Mouse (Mus musculus): ENCODE data around the gene Trpm3. TPM values are rescaled to one million over a fixed set of nuclear protein-coding genes. Genes with fewer than 3 reads are reported as not detected.
A peak's percentile ranks its signal among the peaks of the same experiment; 100 is the strongest.

The Trpm3 gene
- polyA plus RNA-seq, 1 experiment: 0.22 TPM

DNA sequence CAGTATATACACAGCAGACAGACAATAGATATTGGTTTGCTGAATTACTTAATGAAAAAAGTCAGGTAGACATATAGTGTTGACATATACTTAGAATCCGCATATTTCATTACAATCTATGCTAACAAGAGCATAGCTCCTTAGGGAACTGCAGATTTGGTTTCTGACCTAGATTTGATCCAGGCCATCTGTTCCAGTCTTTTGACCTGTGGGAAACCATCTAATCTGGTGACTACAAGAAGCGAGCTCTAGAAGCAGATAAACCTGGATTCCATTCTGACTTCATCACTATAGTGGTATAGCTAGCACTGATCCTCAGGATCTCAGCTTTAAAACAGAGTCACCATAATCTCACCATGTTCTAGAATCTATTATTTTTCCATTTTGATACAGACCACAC lies 665.5 kb downstream of the Trpm3 start:
- no peak overlapping the region for H3K4me3 ChIP-seq (ENCODE audit: low read depth, low read length)
- H3K4me1 ChIP-seq (ENCODE audit: control insufficient read depth, insufficient read depth, low read length): no peaks in the 10 kb centered on the region

DNA sequence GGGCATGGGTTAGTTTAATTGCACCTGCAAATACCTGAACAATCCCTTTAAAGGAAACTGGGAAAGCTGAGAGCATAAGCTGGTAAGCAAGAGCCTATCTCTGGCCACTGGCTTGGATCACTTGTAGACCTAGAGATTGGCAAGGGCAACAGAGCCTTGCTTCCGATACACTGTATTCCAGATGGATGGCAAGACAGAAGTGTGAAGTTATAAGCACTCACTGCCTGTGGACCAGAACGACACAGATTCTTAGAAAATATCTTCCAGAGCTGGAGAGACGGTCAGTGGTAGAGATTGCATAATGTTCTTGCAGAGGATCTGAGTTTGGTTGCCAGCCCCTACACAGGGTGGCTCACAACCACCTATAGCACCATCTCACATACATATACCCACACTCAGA lies 671.4 kb downstream of the Trpm3 start:
- TF ChIP-seq CTCF (IDR thresholded peaks at IDR 0.05; ENCODE audit: low read depth, low read length) (no peak), EP300 (IDR thresholded peaks at IDR 0.05; ENCODE audit: insufficient read depth, low read depth, low read length) (no peak), POLR2A (IDR thresholded peaks at IDR 0.05; ENCODE audit: insufficient read depth, low read length) (no peak)
- Histone ChIP-seq H3K27ac (ENCODE audit: insufficient read depth, low read length) (no peak overlapping the region), H3K9me3 (replicated peaks; ENCODE audit: control insufficient read depth, insufficient read depth, low read length, poor library complexity, severe bottlenecking) (no peaks in the 10 kb centered on the region), H3K4me3 (ENCODE audit: low read depth, low read length) (no peak overlapping the region), H3K9ac (ENCODE audit: low read depth, poor library complexity, severe bottlenecking) (no peak overlapping the region), H3K36me3 (ENCODE audit: control insufficient read depth, insufficient read depth, low read length, poor library complexity, severe bottlenecking) (no peaks in the 10 kb centered on the region), H3K27me3 (ENCODE audit: control insufficient read depth, insufficient read depth, low read length, poor library complexity, severe bottlenecking) (no peaks in the 10 kb centered on the region; the same call in 1 of the 2 replicates), H3K4me1 (ENCODE audit: control insufficient read depth, insufficient read depth, low read length) (no peaks in the 10 kb centered on the region)

More for the DNA sequence above, 665.5 kb downstream of the Trpm3 start:
- H3K9ac ChIP-seq (ENCODE audit: low read depth, poor library complexity, severe bottlenecking): no peak overlapping the region
- no peak for TF ChIP-seq POLR2A (IDR thresholded peaks at IDR 0.05; ENCODE audit: insufficient read depth, low read length)
- no peak for TF ChIP-seq EP300 (IDR thresholded peaks at IDR 0.05; ENCODE audit: insufficient read depth, low read depth, low read length)
- no peak for TF ChIP-seq CTCF (IDR thresholded peaks at IDR 0.05; ENCODE audit: low read depth, low read length)
- H3K27ac ChIP-seq (ENCODE audit: insufficient read depth, low read length): no peak overlapping the region
- no peaks in the 10 kb centered on the region for H3K36me3 ChIP-seq (ENCODE audit: control insufficient read depth, insufficient read depth, low read length, poor library complexity, severe bottlenecking)
- H3K9me3 ChIP-seq (replicated peaks; ENCODE audit: control insufficient read depth, insufficient read depth, low read length, poor library complexity, severe bottlenecking): no peaks in the 10 kb centered on the region
- no peaks in the 10 kb centered on the region; the same call in 1 of the 2 replicates for H3K27me3 ChIP-seq (ENCODE audit: control insufficient read depth, insufficient read depth, low read length, poor library complexity, severe bottlenecking)

DNA sequence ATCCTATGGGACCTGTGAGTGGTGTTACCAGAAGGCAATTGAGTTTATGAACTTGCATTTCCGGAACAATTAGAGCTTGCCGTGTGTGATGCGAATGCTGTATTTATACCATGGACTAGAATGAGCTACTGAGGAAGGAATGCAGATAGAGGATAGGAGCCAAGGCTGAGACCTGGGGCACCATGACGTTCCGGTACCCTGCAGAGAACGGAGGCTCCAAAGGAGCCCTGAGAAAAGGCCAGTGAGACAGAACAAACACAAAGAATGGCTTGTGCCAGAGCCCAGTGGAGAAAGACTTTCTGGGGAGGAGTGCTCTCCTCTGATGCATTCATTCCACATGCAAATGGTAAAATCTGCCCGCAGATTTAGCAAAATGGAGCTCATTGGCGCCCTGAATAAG lies 682.9 kb downstream of the Trpm3 start:
- no peak for TF ChIP-seq CTCF (IDR thresholded peaks at IDR 0.05; ENCODE audit: low read depth, low read length)
- TF ChIP-seq POLR2A (IDR thresholded peaks at IDR 0.05; ENCODE audit: insufficient read depth, low read length): no peak
- TF ChIP-seq EP300 (IDR thresholded peaks at IDR 0.05; ENCODE audit: insufficient read depth, low read depth, low read length): no peak
- Histone ChIP-seq H3K4me1 (ENCODE audit: control insufficient read depth, insufficient read depth, low read length) (no peaks in the 10 kb centered on the region), H3K4me3 (ENCODE audit: low read depth, low read length) (no peak overlapping the region), H3K9ac (ENCODE audit: low read depth, poor library complexity, severe bottlenecking) (no peak overlapping the region), H3K9me3 (replicated peaks; ENCODE audit: control insufficient read depth, insufficient read depth, low read length, poor library complexity, severe bottlenecking) (no peaks in the 10 kb centered on the region), H3K27ac (ENCODE audit: insufficient read depth, low read length) (no peak overlapping the region), H3K36me3 (ENCODE audit: control insufficient read depth, insufficient read depth, low read length, poor library complexity, severe bottlenecking) (no peaks in the 10 kb centered on the region), H3K27me3 (ENCODE audit: control insufficient read depth, insufficient read depth, low read length, poor library complexity, severe bottlenecking) (no peaks in the 10 kb centered on the region)

DNA sequence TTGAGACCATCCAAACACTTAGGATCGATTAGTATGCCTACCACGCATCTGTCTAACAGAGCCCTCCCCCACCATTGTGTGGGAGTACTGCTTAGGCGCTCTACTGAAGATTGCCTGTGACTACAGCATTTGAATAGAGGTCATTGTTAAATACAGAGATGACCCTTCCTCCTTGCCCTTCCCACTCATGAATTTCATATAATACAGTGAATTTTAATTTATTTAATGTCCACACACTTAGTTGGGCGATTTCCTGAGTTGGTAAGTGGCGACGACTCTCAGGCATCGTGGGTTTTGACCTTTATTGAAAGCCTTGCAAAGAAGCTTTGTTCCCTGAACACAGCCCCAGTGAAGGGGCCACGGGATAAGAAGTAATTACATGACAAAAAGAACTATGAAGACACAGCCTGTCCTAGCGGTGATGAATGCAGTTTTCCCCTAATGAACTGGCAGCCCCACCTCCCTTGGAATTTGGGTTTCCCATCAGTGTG lies 684.7 kb downstream of the Trpm3 start:
- Histone ChIP-seq H3K27me3 (ENCODE audit: control insufficient read depth, insufficient read depth, low read length, poor library complexity, severe bottlenecking) (no peaks in the 10 kb centered on the region), H3K4me3 (ENCODE audit: low read depth, low read length) (no peak overlapping the region), H3K4me1 (ENCODE audit: control insufficient read depth, insufficient read depth, low read length) (no peaks in the 10 kb centered on the region), H3K9ac (ENCODE audit: low read depth, poor library complexity, severe bottlenecking) (no peak overlapping the region), H3K27ac (ENCODE audit: insufficient read depth, low read length) (no peak overlapping the region), H3K9me3 (replicated peaks; ENCODE audit: control insufficient read depth, insufficient read depth, low read length, poor library complexity, severe bottlenecking) (no peaks in the 10 kb centered on the region), H3K36me3 (ENCODE audit: control insufficient read depth, insufficient read depth, low read length, poor library complexity, severe bottlenecking) (no peaks in the 10 kb centered on the region)
- no peak for TF ChIP-seq CTCF (IDR thresholded peaks at IDR 0.05; ENCODE audit: low read depth, low read length)
- TF ChIP-seq EP300 (IDR thresholded peaks at IDR 0.05; ENCODE audit: insufficient read depth, low read depth, low read length): 0 out of 2 replicates have a peak, but pooled peaks have one; percentile 26

DNA sequence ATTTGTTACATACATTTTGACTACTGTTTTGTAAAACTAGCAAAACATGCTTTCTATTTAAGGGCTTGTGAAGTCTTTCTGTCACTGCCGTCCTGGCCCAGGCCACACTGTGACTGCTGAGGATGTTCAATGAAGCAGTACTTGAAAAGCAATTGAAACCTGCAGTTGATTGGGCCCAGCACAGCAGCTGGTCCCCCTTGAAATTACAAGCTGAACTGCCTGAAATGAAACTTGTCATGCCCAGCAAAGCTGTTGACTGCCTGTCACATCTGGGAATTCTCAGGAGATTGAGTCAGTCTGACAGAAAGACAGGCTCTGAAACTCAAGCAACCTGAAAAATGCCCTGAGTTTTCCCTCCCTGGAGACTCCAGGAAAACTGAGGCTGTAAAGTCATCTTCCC lies 687.0 kb downstream of the Trpm3 start:
- Histone ChIP-seq H3K27me3 (ENCODE audit: control insufficient read depth, insufficient read depth, low read length, poor library complexity, severe bottlenecking) (no peaks in the 10 kb centered on the region), H3K9ac (ENCODE audit: low read depth, poor library complexity, severe bottlenecking) (no peak overlapping the region), H3K36me3 (ENCODE audit: control insufficient read depth, insufficient read depth, low read length, poor library complexity, severe bottlenecking) (no peaks in the 10 kb centered on the region), H3K9me3 (replicated peaks; ENCODE audit: control insufficient read depth, insufficient read depth, low read length, poor library complexity, severe bottlenecking) (no peaks in the 10 kb centered on the region), H3K27ac (ENCODE audit: insufficient read depth, low read length) (no peak overlapping the region), H3K4me3 (ENCODE audit: low read depth, low read length) (no peak overlapping the region), H3K4me1 (ENCODE audit: control insufficient read depth, insufficient read depth, low read length) (no peaks in the 10 kb centered on the region)
- TF ChIP-seq CTCF (IDR thresholded peaks at IDR 0.05; ENCODE audit: low read depth, low read length) (no peak), POLR2A (IDR thresholded peaks at IDR 0.05; ENCODE audit: insufficient read depth, low read length) (no peak), EP300 (IDR thresholded peaks at IDR 0.05; ENCODE audit: insufficient read depth, low read depth, low read length) (no peak)

DNA sequence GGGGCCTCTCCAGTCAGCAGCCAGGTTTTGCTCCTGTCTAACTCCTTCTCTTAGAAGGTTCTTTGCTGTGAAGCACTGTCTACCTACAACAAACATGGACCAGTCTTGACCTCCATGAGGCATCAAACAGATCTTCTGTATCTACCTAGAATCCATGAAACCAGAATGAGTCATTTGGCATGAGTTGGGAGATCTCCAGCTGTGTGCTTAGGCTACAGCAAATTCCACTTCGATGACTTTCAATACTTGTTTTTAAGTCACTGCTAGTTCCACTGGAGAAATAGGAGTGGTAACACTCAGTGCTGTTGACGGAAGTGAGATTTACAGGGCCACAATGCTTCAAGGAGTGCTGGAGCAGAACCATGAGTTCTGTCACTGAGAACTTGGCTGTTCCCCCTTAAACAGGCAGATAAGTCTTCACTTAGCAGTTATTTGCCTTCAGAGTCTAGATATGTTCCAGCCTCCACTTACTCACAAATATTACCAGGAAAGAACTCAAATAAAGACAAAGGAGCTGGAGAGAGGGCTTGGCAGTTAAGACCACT lies 689.4 kb downstream of the Trpm3 start:
- Histone ChIP-seq H3K4me3 (ENCODE audit: low read depth, low read length) (no peak overlapping the region), H3K27ac (ENCODE audit: insufficient read depth, low read length) (no peak overlapping the region), H3K9ac (ENCODE audit: low read depth, poor library complexity, severe bottlenecking) (no peak overlapping the region), H3K27me3 (ENCODE audit: control insufficient read depth, insufficient read depth, low read length, poor library complexity, severe bottlenecking) (no peaks in the 10 kb centered on the region), H3K9me3 (replicated peaks; ENCODE audit: control insufficient read depth, insufficient read depth, low read length, poor library complexity, severe bottlenecking) (no peaks in the 10 kb centered on the region), H3K4me1 (ENCODE audit: control insufficient read depth, insufficient read depth, low read length) (no peaks in the 10 kb centered on the region), H3K36me3 (ENCODE audit: control insufficient read depth, insufficient read depth, low read length, poor library complexity, severe bottlenecking) (no peaks in the 10 kb centered on the region)
- TF ChIP-seq POLR2A (IDR thresholded peaks at IDR 0.05; ENCODE audit: insufficient read depth, low read length) (no peak), EP300 (IDR thresholded peaks at IDR 0.05; ENCODE audit: insufficient read depth, low read depth, low read length) (no peak), CTCF (IDR thresholded peaks at IDR 0.05; ENCODE audit: low read depth, low read length) (no peak)
